Mouse (Mus musculus): ENCODE results near the gene Cpeb4. TPM values are rescaled to one million over a fixed set of nuclear protein-coding genes. Genes with fewer than 3 reads are reported as not detected.
A peak's percentile ranks its signal among the peaks of the same experiment; 100 is the strongest.

Cpeb4 gene
- total RNA-seq, 2 experiments from 2014 or later, result 229 to 439 TPM

- ATAC-seq (replicated peaks; ENCODE audit: low FRiP score, poor library complexity, severe bottlenecking), result no peak
These were observed 21.6 kb downstream of the Cpeb4 start for GRCm38 (mm10) chr11:31893639-31894038.

DNA sequence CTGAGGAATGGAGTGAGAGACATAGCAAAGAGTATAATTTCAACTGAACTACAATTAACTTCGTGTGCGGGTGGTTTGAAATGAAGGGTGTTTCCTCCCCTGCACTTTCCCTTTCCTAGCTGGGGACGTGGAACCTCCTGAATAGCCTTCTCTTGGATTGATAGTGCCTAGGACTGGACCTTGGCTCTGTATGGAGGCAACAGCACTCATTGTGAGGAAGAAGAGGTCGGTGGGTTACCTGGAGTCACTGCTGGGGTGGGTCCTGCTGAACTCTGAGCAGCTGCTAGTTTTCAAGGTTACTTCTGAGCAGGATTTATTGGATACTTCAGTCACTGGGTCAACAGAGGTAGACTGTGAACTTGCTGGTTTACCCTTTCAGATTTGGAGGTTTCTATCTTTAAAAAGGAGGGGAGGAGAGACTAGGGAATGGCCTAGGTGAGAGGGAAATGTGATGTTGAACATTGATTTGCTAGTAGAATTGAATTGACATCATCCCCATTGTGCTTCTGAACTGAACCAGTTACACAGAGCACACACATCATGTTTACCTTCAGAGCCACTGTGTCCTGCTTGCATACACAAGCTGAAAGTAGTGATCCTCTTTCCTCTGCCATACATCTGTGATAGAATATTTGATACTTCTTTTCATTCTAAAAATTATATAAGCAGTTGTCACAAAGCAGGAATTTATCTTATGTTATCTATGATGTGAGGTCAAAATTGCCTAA, 24.2 kb downstream of the Cpeb4 start:
- peak; percentile 28 for ATAC-seq (replicated peaks; ENCODE audit: low FRiP score, poor library complexity, severe bottlenecking)

DNA sequence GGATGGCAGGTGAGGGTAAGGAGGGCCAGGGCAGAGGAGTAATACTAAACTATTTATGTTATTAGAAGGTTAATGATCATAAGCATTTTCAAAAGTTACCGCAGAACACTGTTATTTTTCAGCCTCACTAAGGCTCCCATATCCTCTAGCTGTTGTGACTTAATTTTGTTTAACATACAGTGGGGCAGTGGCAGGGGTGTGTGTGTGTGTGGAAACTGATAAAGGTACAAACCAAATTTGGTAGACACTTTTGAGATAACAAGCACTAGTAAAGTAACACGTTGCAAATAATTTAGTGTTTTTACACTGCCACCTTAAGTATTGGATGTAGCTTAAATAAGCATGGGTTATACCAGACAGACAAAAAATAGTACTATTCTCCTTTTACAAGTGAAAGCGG, 24.9 kb downstream of the Cpeb4 start:
- ATAC-seq (replicated peaks; ENCODE audit: low FRiP score, poor library complexity, severe bottlenecking), result peak; percentile 94

- ATAC-seq (replicated peaks; ENCODE audit: low FRiP score, poor library complexity, severe bottlenecking), result no peak
These were observed 27.2 kb downstream of the Cpeb4 start for GRCm38 (mm10) chr11:31899166-31899565.

DNA sequence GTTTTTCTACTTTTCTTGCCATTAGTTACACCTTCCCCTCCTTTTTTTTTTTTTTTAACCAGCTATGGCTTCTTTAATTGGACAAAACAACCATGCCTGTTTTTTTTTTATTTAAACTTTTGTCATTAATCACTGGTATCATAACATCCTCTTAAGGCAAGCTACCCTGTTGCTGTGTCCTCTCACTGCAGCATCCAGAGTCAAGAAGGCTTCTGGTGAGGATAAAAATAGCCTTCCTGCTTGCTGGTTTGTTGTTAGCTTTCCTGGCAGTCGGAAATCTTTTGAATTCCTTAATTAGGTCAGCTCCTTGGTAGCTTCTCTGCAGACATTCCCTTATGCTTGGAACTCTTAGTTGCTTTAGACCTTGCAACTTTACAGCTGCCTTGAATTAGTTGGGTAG, 28.7 kb downstream of the Cpeb4 start:
- no peak for ATAC-seq (replicated peaks; ENCODE audit: low FRiP score, poor library complexity, severe bottlenecking)

- 0 out of 2 replicates have a peak, but pooled peaks have one; percentile 20 for ATAC-seq (replicated peaks; ENCODE audit: low FRiP score, poor library complexity, severe bottlenecking)
These were observed 30.4 kb downstream of the Cpeb4 start for GRCm38 (mm10) chr11:31902251-31903001.

GRCm38 (mm10) chr11:31906499-31906898, 34.5 kb downstream of the Cpeb4 start:
- no peak for ATAC-seq (replicated peaks; ENCODE audit: low FRiP score, poor library complexity, severe bottlenecking)

GRCm38 (mm10) chr11:31907650-31908049, 35.6 kb downstream of the Cpeb4 start:
- no peak for ATAC-seq (replicated peaks; ENCODE audit: low FRiP score, poor library complexity, severe bottlenecking)

DNA sequence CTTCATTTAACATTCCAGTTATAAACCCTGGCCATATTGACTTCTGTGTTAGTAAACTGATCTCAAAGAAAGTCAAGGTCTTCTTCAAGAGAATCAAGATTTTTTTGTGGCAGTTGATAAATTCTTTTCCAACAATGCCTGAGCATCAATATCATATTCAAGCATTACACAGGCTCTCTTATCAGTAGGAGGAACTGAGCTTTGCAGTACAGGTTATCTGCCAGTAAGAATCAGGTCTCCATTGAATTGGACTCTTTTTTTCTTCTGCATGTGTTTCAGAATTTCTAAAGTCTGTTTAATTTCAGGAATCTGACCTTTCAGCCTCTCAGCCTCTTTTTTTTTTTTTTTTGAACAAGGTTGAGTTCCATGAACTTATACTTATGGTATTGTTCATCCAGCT, 40.9 kb downstream of the Cpeb4 start:
- no peak for ATAC-seq (replicated peaks; ENCODE audit: low FRiP score, poor library complexity, severe bottlenecking)

GRCm38 (mm10) chr11:31917769-31918168, 45.8 kb downstream of the Cpeb4 start:
- ATAC-seq (replicated peaks; ENCODE audit: low FRiP score, poor library complexity, severe bottlenecking), result no peak

GRCm38 (mm10) chr11:31930051-31930450, 58.0 kb downstream of the Cpeb4 start:
- no peak for ATAC-seq (replicated peaks; ENCODE audit: low FRiP score, poor library complexity, severe bottlenecking)

DNA sequence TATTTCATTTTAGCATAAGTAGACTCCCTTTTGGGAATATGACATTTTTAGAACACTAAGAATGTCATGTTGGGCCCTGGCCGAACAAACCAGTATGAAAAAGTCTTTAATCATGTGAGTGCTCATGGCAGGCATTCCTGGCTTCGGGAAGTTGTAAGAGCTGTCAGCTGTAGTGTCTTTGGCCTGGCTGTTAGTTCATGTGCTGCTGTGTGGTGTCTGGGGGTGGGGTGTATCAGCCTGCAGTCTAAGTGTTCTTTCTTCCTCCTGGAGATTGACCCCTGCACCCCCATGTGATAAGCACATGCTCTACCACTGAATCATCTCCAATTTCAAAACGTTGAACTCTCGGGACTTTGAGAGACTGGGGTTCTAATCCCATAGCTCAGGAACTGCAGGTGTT, 63.6 kb downstream of the Cpeb4 start:
- no peak for ATAC-seq (replicated peaks; ENCODE audit: low FRiP score, poor library complexity, severe bottlenecking)

GRCm38 (mm10) chr11:31936910-31937525, 65.0 kb downstream of the Cpeb4 start:
- ATAC-seq (replicated peaks; ENCODE audit: low FRiP score, poor library complexity, severe bottlenecking), result no peak

DNA sequence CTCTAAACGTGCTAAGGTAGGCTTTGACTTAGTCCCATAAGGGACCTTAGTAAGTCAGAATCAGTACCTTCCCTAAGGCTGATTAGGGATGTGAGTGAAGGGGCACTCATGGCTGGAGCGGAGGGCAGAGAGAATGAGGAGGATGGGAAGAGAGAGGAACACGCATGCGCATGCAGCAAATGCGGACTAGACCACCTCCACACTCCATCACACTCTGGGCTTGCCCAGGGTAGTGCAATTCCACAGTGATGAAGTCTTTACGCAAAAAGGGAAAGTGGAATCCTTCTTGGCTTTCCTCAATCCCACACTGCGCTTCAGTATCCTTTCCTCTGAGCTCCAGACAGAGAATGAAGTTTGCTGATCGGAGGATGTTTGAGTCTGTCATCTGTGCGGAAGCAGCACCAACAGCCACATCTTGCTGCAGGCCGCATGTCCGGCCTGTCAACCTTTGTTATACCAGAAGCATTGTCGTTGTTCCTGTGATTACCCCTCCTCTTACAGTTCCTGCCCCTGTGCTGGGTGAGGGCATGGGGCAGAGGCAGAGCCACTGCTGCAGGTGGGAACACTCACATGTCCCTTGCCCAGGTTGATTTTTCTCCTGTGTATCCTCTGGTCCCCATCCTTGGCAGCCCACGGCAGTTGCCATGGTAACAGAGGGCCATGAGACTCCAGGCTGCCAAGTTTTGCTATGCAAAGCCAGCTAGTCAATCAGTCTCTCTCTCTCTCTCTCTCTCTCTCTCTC, 69.1 kb downstream of the Cpeb4 start:
- no peak for ATAC-seq (replicated peaks; ENCODE audit: low FRiP score, poor library complexity, severe bottlenecking)

DNA sequence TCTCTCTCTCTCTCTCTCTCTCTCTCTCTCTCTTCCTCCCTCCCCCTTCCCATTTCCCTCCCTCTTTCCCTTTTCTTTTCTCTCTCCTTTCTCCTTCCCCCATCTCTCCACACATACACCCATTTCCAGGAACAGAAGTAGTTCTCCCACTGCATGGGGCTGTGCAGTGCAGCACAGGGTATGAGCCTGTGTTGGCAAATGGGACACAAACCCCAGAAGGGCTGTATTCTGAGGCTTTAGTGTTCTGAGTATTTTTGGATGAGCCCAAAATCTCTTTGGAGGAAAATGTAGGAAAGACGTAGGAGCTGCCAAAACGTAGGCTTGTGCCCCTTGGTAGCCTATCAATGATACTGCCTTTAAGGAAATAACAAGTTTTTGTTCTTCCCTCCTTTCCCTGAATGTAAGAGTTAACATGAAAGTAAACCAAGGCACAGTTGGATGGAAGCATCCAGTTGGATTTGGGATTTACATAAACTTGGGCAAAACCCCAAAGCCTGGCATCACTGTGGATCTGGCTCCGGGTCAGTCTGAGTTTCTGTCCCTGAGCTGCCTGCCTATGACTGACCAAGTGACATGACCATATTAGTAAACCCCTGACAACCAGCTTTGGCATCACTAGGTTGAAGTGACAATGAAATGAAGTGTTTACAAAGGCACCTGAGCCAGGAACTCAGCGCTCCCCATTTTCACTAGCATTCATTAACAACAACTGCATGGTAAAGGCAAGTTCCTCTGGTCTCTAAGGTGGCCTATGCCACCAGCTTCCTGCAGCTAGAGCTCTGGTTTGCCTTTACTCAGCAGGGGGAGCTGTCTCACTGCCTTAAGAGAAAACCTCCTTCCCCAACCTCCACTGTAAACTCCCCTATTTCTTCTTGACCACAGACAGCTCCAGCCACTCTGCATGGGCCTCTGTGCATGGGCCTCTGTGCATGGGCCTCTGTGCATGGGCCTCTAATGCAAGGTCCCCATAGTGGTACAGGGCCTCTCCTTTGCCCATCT, 69.9 kb downstream of the Cpeb4 start:
- no peak for ATAC-seq (replicated peaks; ENCODE audit: low FRiP score, poor library complexity, severe bottlenecking)

GRCm38 (mm10) chr11:31945471-31945870, 73.5 kb downstream of the Cpeb4 start:
- no peak for ATAC-seq (replicated peaks; ENCODE audit: low FRiP score, poor library complexity, severe bottlenecking)

- peak; percentile 44 for ATAC-seq (replicated peaks; ENCODE audit: low FRiP score, poor library complexity, severe bottlenecking)
These were observed 76.7 kb downstream of the Cpeb4 start for GRCm38 (mm10) chr11:31948462-31949330.

DNA sequence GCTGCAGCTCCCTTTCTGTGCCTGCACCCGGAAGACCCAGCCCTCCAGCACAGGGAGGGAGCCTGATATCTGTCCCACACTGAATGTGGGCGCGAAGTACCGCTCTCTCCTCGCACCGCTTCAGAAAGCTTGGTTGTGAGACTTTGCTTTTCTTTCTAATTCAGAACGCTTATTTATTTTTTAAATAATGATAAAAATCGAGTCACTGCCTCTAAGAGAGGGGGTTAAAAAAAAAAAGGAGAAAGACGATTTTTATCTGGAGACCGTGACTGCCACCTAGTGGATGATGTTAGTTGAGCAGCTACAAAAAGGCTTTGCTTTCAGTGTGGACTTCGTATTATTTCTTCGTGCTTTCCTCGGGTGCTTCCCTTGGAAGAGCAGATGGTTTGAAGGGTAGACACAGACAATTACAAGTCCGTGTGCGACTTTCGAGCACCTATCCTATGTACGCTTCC, 77.3 kb downstream of the Cpeb4 start:
- peak; percentile 89 for ATAC-seq (replicated peaks; ENCODE audit: low FRiP score, poor library complexity, severe bottlenecking)
